Mouse (Mus musculus) mature B cell (primary cell): Measurements from ENCODE around the gene Map4k2.

Experiments used
- in situ Hi-C: fragments of 300-500 bp; cut with MboI; formaldehyde crosslinking; loops from 2 replicates; pipeline ENCODE4 v1.14.3; 2019

The Map4k2 gene

DNA sequence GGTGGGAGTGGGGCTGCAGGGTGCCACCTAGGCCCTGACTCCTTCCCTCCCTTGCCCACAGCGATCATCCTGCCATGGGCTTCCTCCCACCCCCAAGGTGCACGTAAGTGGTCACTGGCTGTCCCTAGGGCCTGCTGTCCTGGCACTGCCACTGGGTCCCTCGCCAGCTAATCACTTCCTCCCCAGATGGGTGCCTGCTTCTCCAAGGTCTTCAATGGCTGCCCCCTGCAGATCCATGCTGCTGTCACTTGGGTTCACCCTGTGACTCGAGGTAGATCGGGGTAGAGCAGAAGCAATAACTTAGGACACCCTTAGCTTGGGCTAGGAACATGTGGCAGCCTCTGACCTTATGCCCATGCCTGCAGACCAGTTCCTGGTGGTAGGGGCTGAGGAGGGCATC, 5.1 kb downstream of the Map4k2 start:
- in situ Hi-C loops, result no loop called here

DNA sequence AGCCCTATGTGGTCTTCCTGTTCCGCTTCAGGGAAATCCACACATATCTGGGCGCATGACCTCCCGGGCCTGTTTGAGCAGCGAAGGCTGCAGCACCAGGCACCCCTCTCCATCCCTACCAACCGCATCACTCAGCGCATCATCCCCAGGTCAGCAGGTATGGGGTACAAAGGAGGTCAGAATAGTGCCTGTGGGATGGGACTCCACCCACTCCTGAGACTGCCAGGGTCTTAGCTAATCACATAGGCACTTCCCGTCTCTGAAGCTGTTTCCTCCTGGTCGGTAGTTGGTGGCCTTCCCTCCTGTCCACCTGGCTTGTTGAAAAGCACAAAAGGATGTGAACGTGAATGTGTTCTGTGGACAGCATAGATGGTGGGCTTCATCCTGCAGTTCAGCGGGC, 5.7 kb downstream of the Map4k2 start:
- in situ Hi-C loops, result no loop called here

DNA sequence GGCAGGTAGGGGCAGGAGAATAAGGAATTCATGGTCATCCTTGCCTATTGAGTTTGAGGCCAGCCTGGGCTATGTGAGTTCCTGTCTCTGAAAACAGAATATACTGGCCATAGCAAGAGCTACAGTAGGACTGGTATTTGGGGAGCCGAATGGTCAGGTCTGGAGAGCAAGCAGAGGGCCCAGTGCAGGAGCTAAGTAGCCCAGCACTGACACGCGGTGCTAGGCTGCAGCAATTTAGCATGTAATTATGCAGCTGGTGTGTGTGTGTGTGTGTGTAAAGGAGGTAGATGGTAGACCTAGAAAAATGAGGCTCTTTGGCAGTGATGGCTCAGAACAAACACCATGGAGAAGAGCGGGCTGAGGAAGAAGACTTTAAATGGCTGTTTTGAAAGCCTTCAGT, 6.7 kb downstream of the Map4k2 start:
- in situ Hi-C loops, result no loop called here

DNA sequence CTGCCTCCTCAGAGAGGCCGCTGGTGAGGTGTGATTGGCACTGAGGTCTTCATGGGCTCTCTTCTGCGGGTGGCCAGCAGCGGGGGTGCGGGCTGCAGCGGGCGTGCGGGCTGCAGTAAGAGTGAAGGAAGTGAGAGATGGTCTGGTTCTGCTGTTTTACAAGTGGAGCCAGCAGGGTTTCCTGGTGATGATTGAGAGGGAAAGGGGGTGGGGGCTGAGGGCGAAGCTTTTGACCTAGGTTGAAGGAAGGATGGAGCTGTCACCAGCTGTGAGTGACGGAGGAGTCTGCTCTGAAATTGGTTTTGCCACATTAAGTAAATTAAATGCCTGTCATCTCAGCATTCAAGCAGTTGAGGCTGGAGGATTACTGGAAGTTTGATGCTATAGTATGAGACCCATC, 7.8 kb downstream of the Map4k2 start:
- in situ Hi-C loops, result no loop called here

DNA sequence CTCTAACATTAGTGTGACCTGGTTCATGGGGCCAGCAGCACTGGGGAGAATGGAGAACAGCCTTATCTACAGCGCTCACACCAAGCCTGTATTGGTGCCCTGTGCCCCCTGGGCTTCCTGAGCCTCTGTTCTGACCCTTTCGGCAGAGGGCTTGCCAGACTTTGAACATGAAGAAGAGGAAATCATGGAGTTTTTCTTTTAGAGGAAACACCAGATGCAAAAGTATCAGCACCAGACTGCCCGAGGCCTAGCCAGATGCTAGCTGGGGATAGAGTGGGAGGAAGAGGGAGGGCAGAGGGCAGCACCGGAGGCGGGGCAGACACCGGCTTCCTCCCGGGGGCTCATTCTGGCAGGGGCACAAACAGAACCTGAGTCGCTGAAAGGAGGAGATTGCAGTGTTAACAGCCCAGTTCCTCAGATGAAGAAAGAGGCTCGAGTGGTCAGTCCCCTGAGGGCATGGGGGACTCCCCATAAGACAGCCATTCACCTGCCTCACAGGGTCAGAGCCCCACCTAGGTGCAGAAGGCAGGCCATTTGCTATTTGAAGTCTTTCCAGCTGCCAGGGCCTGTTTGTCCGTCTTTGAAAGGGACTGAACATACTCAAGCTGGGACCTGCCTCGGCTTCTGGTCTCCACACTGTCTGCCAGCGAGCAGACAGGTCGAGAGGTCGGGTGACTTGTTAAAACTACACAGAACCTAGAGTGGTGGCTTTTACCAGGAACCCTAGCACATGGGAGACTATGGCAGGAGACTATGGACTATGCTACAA, 8.5 kb downstream of the Map4k2 start:
- in situ Hi-C loops, result no loop called here

DNA sequence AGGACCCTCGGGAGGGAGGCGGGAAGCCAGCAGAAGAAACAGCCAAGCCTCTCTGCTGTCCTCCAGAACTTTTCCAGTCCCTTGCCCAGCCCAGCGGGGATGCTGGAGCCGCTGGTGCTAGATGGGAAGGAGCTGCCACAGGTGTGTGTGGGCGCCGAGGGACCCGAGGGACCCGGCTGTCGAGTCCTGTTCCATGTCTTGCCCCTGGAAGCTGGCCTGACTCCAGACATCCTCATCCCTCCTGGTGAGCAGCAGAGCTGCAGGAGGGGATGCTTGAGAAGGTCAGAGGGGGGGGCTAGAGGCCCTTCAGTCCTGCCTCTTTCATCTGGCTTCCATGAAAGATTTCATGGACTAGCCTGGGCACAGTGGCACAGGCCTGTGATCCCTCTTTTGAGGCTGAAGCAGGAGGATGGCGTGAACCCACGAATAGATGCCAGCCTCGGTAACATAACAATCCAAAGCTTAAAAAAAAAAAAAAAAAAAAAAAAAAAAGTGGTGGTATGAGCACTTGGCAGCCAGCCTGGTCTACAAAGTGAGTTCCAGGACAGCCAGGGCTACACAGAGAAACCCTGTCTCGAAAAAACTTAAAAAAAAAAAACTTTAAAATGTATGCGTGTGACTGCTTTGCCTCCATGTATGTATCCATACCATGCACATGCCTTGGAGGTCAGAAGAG, 10.6 kb downstream of the Map4k2 start:
- in situ Hi-C loops, result no loop called here

DNA sequence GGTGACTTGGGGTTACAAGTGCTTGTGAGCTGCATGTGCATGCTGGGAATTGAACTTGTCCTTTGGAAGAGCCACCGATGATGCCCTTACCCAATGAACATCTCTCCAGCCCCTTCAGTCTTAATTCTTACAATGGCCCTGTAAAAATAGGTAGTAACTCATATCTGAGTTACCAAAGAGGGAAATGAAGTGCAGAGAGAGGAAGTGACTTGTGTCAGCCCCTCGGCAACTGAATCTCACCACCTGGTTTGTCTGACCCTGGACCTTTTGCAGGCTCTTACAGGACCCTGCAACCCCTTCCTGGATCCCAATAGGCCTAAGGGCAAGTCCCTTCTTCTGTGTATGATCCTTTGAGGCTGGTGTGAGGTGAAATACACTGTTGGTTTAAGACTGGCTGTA, 11.2 kb downstream of the Map4k2 start:
- in situ Hi-C loops, result no loop called here

DNA sequence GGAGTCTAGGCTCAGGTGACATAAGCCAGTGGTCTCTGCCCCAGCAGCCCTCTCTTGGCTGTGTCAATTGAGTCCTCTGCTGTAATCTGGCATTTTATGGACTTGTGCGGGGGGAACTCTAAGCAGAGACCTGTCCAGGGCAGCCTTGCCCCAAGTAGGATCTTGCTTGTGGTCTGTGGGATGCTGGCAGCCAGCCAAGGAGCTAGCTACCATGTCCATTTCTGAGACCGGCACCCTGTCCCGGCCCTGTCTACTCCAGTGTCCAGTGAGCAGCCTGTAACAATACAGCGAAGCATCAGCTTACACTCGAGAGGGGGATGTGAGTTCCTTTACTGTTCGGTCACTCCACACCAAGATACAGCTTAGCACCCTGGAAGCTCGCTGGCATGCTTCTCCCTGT, 13.1 kb downstream of the Map4k2 start:
- in situ Hi-C loops, result no loop called here

DNA sequence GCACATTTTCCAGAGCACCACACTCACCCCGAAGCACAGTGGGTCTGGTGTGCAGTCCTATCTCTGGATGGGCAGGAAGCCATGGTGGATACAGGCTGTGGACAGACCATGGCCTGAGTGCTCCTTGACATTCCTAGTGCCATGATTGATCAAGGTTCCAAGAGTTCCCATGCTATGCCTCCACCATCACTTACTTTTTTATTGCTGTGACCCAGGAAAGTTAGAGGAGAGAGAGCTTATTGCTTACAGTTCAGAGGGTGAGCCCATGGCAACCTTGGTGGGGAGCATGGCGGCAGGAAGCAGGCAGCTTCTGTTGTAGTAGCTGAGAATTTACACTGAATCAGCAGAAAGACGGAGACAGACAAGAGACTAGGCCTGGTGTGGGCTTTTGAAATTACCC, 20.4 kb downstream of the Map4k2 start:
- in situ Hi-C loops, result no loop called here

DNA sequence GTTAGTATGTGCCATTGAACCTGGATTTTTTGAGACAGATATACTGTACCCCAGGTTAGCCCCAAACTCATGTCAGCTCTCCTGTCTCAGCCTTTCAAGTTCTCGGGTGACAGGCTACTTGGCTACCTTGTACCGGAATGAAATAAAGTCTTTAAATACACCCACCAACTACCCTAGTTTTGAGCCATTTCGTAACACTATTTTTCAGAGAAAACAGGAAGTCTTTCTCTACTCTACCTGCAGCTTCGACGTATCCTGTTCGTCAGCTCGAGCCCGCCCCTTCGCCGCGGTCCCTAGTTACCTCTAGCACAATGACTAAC, 22.1 kb downstream of the Map4k2 start:
- in situ Hi-C loops, result no loop called here

DNA sequence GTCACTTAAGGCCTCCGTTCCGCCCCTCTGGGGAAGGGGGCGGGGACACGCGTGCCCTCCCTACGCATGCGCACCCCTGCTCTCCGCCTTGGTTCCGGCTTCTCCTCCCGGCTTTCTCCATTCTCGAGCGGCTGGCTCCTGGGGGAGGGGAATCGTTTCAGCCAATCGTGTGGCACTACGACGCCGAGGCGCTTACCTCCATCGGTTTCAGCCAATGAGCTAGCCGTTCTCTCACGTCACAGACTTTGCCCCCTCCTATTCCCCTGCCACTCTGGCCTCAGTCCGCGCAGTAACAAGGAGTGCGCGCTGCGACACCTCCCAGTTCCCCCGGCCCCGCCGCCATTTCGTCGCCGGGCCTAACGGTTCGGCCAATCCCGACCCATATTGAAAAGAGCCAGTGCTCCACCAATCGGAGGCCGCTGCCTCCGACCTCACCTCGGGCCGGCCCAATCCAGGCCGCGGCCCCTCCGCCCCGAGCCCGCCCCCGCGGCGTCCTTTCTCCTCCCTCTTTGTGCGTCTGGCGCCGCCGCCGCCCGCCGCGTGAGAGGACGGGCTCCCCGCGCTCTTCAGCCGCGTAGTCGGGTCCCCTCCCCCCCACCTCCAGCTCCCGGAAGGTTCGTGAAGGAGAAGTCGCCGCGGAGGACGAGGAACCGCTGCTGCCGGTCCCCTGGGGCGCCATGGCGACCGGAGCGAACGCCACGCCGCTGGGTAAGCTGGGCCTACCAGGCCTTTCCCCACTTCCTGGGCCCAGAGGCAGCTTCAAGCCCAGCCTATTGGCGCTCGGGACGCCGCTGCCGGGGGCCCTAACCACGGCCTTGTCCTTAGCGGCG, 22.7 kb downstream of the Map4k2 start, which contains the start of gene Sf1:
TSS of gene Sf1 (plus strand) at position 280 of the 830 bp plus-strand sequence.
- in situ Hi-C loops, result no loop called here

DNA sequence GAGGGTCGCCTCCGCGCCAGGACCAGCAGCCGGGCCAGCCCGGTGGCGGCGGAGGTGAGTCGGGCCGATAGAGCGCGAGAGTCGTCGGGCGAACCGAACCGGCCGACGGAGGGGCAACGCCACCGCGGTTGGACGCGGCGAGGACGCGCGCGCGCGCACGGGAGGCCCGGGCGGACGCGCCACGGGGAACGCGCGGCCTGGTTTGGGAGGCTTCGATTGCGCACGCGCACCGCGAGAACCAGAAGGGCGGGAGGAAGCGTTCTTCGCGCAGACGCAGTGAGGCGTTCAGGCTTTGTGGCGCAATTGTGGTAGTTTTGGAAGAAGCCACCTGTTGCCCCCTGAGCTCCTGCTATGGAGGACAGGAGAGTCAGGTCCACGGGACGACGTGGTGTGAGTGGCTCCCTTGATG, 23.4 kb downstream of the Map4k2 start:
- in situ Hi-C loops, result no loop called here

DNA sequence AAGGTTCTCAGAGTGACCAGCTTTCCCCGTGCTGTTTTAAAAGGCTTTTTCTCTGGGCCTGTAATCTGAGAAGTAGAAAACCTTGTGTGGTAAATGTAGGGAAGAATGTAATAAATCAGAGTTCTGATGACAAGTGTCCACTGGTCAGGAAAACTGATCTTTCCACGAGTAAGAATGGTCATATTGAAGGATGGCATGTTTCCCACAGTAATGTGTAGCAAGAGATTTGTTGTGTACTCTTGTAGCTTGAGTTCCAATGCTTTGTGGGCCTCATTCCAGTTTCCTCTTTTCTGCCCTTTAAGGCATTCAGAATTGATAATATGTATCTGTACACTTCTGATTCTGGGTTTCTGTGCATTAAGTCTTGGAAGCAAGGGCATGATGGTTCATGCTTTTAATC, 23.9 kb downstream of the Map4k2 start:
- in situ Hi-C loops, result no loop called here

DNA sequence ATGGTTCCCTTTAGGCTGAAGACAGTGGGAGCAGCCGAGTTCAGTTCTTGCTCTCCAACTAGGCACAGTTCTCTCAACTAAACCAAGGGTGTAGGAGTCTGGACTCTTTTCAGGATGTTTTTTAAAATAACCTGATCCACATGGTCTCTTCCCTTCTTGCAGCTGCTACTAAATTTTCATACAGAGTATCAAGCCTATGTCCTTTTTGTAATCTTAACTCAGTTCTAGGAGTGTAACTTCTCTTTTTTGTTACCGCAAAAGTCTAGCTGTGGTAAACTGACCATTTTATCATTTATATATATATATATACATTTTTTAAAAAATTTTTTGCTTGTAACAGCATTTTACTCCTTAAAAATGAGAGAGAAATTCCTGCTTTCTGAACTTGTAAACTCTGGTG, 29.2 kb downstream of the Map4k2 start:
- in situ Hi-C loops, result no loop called here

DNA sequence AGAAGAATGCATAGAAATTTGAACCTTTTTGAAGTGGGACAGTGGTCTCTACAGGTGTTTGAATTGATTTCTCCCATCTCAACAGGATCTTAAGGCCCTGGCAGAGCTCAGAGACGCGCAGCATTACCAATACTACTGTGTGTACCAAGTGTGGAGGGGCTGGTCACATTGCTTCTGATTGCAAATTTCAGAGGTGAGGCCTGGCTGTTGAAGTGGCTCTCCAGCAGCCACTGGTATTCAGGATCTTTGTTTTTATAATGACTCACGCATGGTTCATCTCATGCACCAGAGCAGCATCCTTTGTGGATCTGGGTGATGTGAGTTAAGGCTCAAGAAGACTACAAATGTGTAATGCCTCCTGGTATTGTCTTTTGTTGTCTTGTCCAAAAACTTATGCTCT, 31.5 kb downstream of the Map4k2 start:
- in situ Hi-C loops, result no loop called here

DNA sequence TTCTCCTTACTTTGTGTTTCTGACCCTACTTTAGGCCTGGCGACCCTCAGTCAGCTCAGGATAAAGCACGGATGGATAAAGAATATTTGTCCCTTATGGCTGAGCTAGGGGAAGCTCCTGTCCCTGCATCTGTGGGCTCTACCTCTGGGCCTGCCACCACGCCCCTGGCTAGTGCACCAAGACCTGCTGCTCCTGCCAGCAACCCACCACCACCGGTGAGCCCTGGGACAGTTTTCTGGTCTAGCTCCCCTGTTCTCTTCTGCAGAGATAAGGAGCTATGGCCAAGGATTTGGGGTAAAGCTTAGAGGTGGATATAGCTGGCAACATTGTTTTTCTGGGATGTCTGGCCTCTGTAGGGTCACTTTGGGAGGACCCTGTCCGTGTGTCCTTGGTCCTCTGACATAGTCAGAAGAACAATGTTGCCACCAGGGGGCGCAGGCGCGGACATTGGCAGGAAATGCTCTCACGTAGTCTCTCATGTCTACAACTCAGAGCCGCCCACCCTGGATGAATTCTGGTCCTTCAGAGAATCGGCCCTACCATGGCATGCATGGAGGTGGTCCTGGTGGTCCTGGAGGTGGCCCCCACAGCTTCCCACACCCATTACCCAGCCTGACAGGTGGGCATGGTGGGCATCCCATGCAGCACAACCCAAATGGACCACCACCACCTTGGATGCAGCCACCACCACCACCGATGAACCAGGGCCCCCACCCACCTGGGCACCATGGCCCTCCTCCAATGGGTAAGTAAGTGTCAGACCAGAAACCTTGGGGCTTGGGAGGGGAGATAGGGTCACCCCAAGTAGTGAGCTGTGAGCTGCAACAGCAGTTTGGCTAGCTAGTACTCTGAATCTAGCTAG, 32.8 kb downstream of the Map4k2 start:
- in situ Hi-C loops, result no loop called here

DNA sequence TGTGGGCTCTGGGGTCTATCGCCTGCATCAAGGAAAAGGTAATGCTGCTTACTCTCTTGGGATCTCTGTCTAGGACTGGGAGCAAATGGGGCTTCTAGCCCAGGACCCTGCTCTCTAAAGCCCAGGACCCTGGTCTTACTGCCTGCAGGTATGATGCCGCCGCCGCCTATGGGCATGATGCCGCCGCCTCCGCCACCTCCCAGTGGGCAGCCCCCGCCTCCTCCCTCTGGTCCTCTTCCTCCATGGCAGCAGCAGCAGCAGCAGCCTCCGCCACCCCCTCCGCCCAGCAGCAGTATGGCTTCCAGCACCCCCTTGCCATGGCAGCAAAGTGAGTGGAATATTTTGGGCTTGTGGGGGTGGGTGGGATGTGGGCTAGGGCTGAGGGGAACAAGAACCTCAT, 33.6 kb downstream of the Map4k2 start:
- in situ Hi-C loops, result no loop called here

DNA sequence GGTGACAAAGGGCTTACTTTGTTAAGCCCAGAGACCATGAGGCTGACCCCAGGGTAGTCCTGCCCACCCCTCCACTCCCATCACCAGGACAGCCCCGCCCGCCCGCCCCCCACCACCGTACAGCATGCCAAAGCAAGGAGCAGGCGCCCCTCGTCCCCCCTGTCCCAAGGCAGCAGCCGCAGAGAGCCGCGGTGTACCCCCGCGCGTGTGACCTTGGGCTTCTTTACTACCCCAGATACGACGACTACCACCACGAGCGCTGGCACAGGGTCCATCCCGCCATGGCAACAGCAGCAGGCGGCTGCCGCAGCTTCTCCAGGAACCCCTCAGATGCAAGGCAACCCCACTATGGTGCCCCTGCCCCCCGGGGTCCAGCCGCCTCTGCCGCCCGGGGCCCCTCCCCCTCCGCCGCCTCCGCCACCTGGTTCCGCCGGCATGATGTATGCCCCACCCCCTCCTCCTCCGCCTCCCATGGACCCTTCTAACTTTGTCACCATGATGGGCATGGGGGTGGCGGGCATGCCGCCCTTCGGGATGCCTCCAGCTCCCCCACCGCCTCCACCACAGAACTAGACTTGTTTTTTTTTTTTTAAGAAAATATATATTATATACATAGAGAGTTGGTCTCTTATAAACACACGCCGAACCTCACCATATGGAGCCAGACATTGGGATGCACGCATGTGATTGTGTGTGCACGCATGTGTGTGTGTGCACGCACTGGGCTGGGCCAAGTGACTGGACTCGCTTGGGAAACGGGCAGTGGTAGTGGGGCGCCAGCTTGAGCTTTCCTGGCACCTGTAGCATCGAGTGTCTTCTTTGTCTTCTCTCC, 34.7 kb downstream of the Map4k2 start:
- in situ Hi-C loops, result no loop called here

DNA sequence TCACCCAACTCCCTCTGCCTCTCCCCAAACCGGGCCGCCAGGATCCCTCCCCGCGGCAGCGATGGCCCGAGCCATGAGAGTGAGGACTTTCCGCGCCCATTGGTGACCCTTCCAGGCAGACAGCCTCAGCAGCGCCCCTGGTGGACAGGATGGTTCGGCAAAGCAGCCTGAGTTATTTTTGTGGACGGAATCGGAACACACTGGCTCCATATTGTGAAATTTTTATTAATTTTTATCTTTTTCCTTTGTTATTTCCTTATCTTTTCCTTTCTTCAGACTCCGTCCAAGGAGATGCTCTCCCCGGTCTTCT, 35.3 kb downstream of the Map4k2 start:
- in situ Hi-C loops, result no loop called here

DNA sequence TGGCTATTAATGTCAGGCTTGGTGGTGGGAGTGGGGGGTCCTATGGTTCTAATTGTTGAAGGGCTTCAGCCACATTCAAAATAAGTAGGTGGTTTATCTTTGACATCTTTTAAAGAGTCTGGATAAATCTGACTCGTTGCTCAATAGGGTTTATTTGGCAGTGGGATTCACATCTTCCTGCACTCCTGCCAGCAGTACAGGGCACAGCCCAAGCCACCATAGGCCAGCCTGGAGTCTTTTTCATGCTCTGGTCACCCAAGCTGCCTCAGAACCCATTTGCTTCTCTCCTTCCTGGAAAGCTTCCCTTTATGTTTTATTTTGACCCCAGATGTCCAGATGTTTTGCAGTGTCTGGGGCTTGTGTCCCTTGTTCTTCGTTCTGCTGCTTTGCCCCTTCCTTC, 35.7 kb downstream of the Map4k2 start:
- in situ Hi-C loops, result no loop called here

DNA sequence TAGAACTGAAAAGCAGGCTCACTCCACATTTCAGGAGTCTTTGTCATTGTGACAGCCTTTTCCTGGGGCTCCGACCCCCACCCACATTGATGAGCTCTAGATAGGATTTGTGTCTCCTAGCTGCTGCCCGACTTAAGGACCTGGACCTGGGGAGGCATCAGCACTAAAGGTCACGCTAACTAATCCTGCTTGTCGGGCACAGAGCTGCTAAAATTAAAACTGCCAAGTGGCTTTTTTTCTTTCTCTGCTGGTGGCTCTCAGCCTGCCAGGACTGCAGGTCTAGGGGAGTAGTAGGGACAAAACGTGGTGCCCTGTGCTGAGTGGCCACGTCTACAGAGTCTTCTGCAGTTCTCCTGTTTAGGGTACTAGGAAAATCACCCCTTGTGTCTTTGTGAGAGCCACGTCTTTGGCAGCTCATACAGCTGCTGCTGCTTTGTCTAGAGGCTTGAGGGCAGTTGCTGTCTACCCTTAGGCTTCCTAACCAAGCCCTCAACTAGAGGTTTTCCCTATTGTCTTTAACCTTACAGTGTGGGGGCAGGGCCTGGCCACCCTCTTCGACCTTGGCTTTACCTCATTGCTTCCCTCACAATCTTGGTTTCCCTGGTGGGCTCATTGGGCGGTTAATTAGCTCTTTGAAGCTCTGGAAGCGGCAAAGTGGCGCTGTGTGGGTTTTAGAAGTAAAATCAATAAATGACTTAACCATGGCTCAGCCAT, 36.5 kb downstream of the Map4k2 start:
- in situ Hi-C loops, result no loop called here
